Mouse (Mus musculus): ENCODE data around the gene Edc3.

Gene Edc3

GRCm38 (mm10) chr9:57708068-57708719 lies at the start of gene Edc3:
Edc3 (plus strand) TSS chr9:57708540.
- DNase-seq = peak; percentile 72 to 82

DNA sequence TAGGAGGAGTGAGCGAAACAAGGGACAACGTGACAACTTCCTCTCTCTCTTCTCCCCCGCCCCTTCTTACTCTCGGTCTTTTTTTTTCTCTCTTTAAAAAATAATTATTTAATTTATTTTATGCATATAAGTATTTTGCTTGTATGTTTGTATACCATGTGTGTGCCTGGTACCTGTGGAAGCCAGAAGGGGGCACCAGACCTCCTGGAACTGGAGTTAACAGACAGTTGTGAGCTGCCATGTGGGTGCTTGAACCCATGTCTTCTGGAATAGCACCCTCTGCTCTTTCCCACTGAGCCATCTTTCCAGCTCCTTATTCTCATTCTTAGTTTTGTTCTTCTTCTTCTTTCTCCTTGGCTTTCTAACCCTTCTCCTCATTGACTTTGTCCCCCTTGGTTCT lies 49.4 kb upstream of the Edc3 start:
- no peak for DNase-seq

DNA sequence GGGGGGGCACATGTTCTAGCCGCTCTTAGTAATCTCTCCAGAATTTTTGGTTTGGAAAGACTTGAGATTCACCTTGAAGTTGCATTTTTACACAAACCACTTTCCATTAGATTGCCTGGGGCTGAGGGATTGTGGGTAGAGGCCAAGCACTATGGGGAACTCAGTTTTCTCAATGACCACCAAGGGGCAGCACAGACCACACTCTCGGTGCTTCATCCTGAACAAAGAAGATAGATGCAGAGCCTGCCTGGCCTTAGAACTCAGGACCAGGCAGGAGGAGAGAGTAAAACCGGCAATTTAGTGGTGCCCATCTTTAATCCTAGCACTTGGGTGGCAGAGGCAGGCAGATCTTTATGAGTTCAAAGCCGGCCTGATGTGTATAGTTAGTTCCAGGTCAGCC lies 48.6 kb upstream of the Edc3 start:
- DNase-seq = peak; percentile 46 to 70

- DNase-seq = peak in 1 of 2 experiments; percentile 17
These were observed 47.8 kb upstream of the Edc3 start for GRCm38 (mm10) chr9:57660501-57660900.

DNA sequence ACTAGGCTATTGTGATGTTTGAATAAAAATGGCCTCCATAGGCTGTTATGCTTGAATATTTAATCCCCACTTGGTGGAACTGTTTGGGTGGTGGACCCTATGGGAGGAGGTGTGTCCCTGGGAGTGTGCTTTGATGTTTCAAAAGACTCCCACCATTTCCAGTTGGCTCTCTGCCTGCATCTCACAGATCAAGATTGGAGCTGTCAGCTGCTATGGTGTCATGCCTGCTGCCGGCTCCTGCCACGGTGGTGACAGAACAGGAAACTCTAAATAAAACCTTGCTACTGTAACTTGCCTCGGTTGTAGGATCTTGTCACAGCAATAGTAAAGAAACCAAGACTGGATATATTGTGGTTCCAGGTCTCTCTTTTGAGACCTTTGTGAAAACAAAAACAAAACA lies 46.8 kb upstream of the Edc3 start:
- DNase-seq = no peak

- no peak for DNase-seq
These were observed 43.7 kb upstream of the Edc3 start for GRCm38 (mm10) chr9:57664616-57665015.

- DNase-seq = peak in 1 of 2 experiments; percentile 30
These were observed 41.8 kb upstream of the Edc3 start for GRCm38 (mm10) chr9:57666536-57666935.

- no peak for DNase-seq
These were observed 41.2 kb upstream of the Edc3 start for GRCm38 (mm10) chr9:57667136-57667535.

GRCm38 (mm10) chr9:57667817-57668216 lies 40.5 kb upstream of the Edc3 start:
- no peak for DNase-seq

- no peak for DNase-seq
These were observed 40.1 kb upstream of the Edc3 start for GRCm38 (mm10) chr9:57668277-57668676.

DNA sequence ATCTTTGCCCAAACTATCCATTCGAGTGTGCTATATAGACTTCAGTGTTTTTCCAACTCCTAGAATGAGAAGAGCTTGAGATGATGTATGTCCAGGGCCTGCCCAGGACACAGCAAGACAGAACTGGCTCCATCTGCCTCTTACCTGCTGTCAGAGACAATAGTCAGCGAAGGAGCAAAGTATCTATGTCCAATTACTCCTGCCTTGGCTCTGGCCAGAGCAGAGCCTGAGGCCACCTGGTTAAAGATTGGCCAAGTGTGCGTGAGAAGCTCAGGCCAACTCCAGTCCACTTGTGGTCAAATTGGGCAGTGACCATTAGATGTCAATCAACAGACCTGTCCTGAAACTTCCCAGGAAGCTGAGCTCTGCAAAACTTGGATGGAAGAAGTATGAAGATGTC lies 38.8 kb upstream of the Edc3 start:
- no peak for DNase-seq

- no peak for DNase-seq
These were observed 37.3 kb upstream of the Edc3 start for GRCm38 (mm10) chr9:57671037-57671436.

DNA sequence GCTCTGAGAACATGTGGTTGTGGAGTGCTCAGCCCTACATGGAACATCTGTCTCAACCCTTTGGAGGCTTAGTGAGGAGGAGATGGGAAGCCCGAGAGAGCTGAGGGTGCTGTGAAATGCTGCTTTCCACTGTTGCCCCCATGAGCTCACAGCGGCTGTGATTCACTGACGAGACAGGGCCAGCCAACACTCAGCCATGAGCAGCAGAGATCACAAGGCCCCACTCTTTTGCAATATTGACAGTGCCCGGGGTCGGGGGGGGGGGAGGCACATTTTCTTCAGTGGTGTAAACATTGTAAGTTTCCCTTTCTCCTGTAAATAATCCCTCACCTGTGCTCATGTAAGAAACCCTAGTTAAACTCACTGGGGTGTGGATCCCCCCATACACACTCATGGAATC lies 36.8 kb upstream of the Edc3 start:
- no peak for DNase-seq

DNA sequence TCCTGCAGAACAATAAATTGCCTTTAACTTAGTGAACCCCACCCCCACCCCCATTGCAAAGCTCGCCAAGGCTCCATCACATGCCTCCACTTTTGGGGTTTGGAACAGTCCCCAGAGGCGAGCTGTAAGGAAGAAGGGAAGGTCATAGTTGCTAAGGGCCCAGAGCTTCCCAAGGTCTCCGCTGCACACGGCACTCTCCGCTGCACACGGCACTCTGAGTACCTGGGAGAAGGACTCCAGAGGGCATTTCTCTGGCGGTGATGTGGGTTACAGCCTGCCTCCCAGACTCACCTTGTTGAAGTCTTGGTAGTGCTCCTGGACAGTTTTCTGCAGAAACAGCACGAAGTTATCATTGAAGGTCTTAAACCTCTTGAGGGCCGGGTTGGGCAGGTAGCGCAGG lies 26.9 kb upstream of the Edc3 start:
- no peak for DNase-seq

- no peak for DNase-seq
These were observed 24.8 kb upstream of the Edc3 start, which contains the start of gene Cyp1a2 for GRCm38 (mm10) chr9:57683520-57683919. Cyp1a2 (minus strand) TSS chr9:57683703.

DNA sequence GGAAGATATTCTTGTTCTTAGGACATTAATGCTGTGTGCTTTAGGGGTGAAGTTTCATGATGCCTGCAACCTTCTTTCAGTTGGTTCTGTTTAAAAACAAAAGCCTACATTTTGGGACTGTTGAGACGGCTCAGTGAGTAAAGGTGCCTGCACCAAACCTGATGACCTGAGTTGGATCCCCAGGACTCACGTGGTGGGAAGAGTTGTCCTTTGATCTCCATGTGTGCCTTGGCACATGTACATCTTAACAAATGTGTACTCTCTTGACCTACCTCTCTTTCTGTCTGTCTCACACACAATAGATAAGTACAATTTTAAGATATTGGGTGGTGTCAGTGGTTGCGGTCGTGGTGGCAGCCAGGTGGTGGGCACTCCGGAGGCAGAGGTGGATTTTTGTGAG lies 22.3 kb upstream of the Edc3 start:
- no peak for DNase-seq

DNA sequence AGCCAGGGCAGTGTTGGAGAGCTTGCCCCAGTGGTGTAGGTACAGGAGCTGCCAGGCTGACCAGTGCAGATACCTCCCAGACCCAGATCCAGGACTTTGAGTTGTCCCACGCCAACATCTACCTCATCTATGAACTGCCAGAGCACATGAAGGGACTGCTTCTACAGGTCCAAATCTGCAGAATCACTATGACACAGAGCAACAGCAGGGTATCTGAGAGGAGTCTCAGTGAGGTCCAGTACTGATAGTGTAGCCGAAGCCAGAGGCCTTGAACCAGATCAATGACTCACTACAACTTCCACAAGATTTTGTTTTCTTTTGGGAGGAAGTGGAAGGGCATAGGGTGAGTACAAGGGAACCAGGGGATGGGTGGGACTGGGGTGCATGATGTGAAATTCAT lies 20.6 kb upstream of the Edc3 start, which contains the start of gene Cyp1a1:
Gene Cyp1a1, plus strand, starts transcription at position 178 of the 400 bp plus-strand sequence.
- DNase-seq = no peak

GRCm38 (mm10) chr9:57688158-57688557 lies 20.2 kb upstream of the Edc3 start:
- no peak for DNase-seq

DNA sequence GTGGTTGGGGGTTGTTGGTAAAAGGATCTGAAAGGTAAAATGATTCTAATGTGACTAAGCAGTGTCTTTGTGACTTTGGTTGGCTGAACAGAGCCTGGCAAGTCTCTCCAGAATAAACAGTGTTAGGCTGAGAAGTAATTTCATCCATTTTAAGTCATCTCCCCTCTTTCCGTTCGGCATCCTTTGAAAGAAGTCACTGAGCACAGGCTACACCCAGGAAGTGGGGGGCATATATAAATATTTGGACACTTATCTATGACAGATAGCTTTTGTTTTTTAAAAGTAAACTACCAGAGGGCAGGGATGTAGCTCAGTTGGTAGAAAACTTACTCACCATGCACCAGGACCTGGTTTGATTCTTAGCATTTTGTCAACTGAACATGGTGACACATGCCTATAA lies 19.7 kb upstream of the Edc3 start:
- DNase-seq = no peak

GRCm38 (mm10) chr9:57694108-57694507 lies 14.2 kb upstream of the Edc3 start:
- DNase-seq = no peak

GRCm38 (mm10) chr9:57696380-57697285 lies 11.7 kb upstream of the Edc3 start:
- no peak for DNase-seq

- no peak for DNase-seq
These were observed 11.0 kb upstream of the Edc3 start for GRCm38 (mm10) chr9:57697380-57697779.

- DNase-seq = no peak
These were observed 9.7 kb upstream of the Edc3 start for GRCm38 (mm10) chr9:57698466-57699150.

Measured in thymus, adult 18-20 months (tissue).